In genomic region chr7:6976890-6977289, GRCm38 (mm10) we compare ENCODE assay signal across 28 mouse cellular contexts. TPM values are rescaled to one million over a fixed set of nuclear protein-coding genes. Genes with fewer than 3 reads are reported as not detected.
"Had no signal": no experiment of that assay in that cellular context is flagged by ENCODE, and none has a peak within 500 bp of the region (broad histone marks: within the 10 kb centered on the region; RNA-seq: fewer than 3 reads in every experiment).

No protein-coding gene starts in this region.

- ATAC-seq: liver, embryonic 12.5 days; midbrain, embryonic 13.5 days; midbrain, embryonic 16.5 days had no signal

- DNase-seq: kidney, adult 11 months; kidney, adult 8-10 months; kidney, postnatal 10 days; kidney, postnatal 36 days; liver; lung, adult 18-20 months; lung, postnatal 10 days; lung, postnatal 36 days; right cerebral cortex, postnatal 14 days; right cerebral cortex, postnatal 4 days; thymus, adult 18-20 months; thymus, postnatal 36 days had no signal

- H3K9ac ChIP-seq: kidney, embryonic 15.5 days; limb, embryonic 13.5 days; liver, embryonic 12.5 days; liver, embryonic 15.5 days; lung, embryonic 15.5 days; midbrain, embryonic 13.5 days had no signal

- H3K4me2 ChIP-seq: kidney, embryonic 15.5 days; limb, embryonic 13.5 days; liver, embryonic 12.5 days; liver, embryonic 15.5 days; lung, embryonic 15.5 days; midbrain, embryonic 13.5 days had no signal

- H3K27ac ChIP-seq: kidney, embryonic 15.5 days; limb, embryonic 10.5 days; limb, embryonic 13.5 days; liver, embryonic 12.5 days; liver, embryonic 15.5 days; lung, embryonic 15.5 days; midbrain, embryonic 10.5 days; midbrain, embryonic 13.5 days had no signal

- H3K9me3 ChIP-seq: kidney, embryonic 15.5 days; limb, embryonic 10.5 days; limb, embryonic 13.5 days; liver, embryonic 12.5 days; liver, embryonic 15.5 days; lung, embryonic 15.5 days had no signal

- H3K4me1 ChIP-seq: kidney, embryonic 15.5 days; limb, embryonic 10.5 days; limb, embryonic 13.5 days; liver, embryonic 12.5 days; liver, embryonic 15.5 days; lung, embryonic 15.5 days; megakaryocyte, embryonic 14.5 days; midbrain, embryonic 10.5 days; midbrain, embryonic 13.5 days had no signal

- H3K4me3 ChIP-seq: kidney, embryonic 15.5 days; limb, embryonic 10.5 days; limb, embryonic 13.5 days; liver, embryonic 12.5 days; liver, embryonic 15.5 days; lung, embryonic 15.5 days; megakaryocyte, embryonic 14.5 days; midbrain, embryonic 10.5 days; midbrain, embryonic 13.5 days had no signal

- H3K27me3 ChIP-seq: kidney, embryonic 15.5 days; limb, embryonic 13.5 days; liver, embryonic 12.5 days; liver, embryonic 15.5 days; lung, embryonic 15.5 days; megakaryocyte, embryonic 14.5 days; midbrain, embryonic 13.5 days had no signal

- H3K36me3 ChIP-seq: kidney, embryonic 15.5 days; limb, embryonic 10.5 days; limb, embryonic 13.5 days; liver, embryonic 12.5 days; liver, embryonic 15.5 days; lung, embryonic 15.5 days; midbrain, embryonic 10.5 days; midbrain, embryonic 13.5 days had no signal

RNA-seq across cellular contexts. Expression of gene Aurkc, which starts 18.2 kb away (rescaled TPM):
- total RNA-seq: layer of hippocampus, adult 18-20 months; layer of hippocampus, postnatal 14 days; left cerebral cortex, postnatal 25 days had no signal
- polyA plus RNA-seq: limb, embryonic 13.5 days; liver, embryonic 12.5 days; liver, embryonic 15.5 days; lung, embryonic 15.5 days; midbrain, embryonic 10.5 days; midbrain, embryonic 13.5 days; midbrain, embryonic 16.5 days; neural tube, embryonic 11.5 days; neural tube, embryonic 14.5 days; stomach, embryonic 16.5 days had no signal
